Mouse (Mus musculus) right cerebral cortex, postnatal 14 days (tissue): Measurements from ENCODE around the gene Sox15.
"Not testable (repeated sequence)": the region's sequence is repeated elsewhere in the genome, so short reads cannot be mapped to it uniquely, and the experiment has no call there.

Experiments
- DNase-seq: peaks from one replicate; pipeline ENCODE4 v3.0.0; 2022

The Sox15 gene

GRCm38 (mm10) chr11:69655264-69656064 lies at the start of gene Sox15:
Gene Sox15, plus strand, starts transcription at chr11:69655314.
- DNase-seq, result peak; percentile 79

DNA sequence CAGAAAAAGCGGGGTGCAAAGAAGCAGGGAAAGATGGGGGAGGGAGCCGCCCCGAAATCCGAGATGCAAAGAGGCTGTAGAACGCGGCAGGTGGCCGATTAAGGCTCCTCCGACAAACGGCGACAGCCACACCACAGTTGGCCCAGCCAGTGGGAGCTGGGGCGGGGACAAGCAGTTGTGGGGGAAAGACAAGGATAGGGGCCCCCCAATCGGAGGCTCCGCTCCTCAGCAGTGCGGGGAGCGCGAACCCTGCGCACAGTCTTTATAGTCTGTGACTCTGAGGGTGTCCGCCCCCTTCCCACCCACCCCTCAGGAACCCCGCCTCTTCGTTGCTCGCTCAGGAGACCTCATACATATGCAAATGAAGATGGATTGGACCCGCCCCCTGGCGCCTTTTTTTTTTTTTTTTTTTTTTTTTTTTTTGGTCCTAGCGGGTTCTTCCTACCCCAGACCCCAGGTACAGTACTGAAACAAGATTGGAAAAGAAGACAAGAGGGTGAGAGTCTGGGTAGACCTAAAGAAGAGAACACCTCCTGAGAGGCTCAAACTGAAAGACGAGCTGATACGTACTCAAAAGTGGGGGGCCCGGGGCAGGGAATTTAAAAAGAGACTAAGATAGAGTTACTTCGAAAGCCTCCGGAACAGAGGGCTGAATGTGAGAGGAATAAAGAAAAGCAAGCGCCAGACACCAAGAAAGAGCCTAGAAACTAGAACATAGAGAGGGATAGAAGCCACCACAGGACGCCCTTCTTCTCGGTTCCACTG lies 49.2 kb upstream of the Sox15 start, which contains the start of gene Atp1b2:
Gene Atp1b2, minus strand, starts transcription at position 217 of the 765 bp plus-strand sequence.
- peak; percentile 78 for DNase-seq

- no peak for DNase-seq
Measured at GRCm38 (mm10) chr11:69606491-69606795, 48.7 kb upstream of the Sox15 start.

DNA sequence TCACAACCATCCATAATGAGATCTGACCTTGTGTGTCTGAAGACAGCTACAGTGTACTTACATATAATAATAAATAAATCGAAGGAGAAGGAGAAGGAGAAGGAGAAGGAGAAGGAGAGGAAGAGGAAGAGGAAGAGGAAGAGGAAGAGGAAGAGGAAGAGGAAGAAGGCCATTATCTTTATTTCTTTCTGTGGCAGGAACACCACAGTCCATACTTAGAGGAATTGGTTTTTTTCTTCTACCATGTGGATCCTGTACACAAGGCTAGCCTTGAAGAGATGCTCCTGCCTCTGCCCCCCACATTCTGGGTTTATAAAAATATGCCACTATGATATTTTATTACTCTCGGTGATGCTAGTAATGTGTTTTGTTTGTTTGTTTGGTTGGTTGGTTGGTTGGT lies 48.3 kb upstream of the Sox15 start:
- no peak for DNase-seq

DNA sequence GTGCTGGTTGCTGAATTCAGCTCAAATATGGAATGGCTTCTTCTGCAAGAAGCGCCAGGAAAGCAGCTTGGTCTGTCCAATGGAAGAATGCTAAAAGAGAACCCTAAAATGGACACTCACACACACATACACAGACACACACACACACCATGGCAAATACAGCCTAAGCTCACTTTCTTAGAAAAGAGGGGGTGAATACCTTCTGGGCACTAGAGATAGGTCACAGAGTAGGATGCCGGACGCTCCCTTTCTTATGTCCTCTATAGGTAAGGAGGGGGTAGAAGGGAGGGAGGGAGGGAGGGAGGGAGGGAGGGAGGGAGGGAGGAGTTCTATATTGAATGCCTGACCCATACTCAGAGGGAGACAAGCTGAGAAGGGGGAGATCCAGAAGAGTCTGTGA lies 46.6 kb upstream of the Sox15 start:
- DNase-seq, result no peak

DNA sequence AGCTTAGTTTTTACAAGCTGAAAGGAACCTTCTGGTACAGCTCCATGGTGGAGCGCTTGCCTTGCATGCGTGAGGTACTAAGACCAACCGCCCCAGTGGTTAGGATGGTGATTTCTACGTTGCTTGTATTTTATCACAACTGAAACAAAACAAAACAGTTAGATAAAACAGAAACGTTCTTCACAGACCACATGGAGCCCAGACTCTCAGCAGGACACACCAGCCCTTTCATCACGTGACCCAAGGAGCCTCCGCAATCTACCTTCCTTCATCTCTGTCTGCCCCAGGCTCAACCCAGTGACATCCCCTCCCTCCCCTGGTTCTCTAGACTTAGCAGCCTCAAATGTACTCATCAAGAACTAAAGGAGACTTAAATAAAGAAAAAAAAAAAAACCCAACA lies 45.7 kb upstream of the Sox15 start:
- DNase-seq, result no peak

- DNase-seq, result no peak
Measured at GRCm38 (mm10) chr11:69610899-69611298, 44.2 kb upstream of the Sox15 start.

GRCm38 (mm10) chr11:69613553-69614256 lies 41.4 kb upstream of the Sox15 start:
- DNase-seq, result peak; percentile 81

- not testable (repeated sequence) for DNase-seq
Measured at GRCm38 (mm10) chr11:69614257-69614588, 40.9 kb upstream of the Sox15 start.

- DNase-seq, result no peak
Measured at GRCm38 (mm10) chr11:69616781-69617180, 38.3 kb upstream of the Sox15 start.

DNA sequence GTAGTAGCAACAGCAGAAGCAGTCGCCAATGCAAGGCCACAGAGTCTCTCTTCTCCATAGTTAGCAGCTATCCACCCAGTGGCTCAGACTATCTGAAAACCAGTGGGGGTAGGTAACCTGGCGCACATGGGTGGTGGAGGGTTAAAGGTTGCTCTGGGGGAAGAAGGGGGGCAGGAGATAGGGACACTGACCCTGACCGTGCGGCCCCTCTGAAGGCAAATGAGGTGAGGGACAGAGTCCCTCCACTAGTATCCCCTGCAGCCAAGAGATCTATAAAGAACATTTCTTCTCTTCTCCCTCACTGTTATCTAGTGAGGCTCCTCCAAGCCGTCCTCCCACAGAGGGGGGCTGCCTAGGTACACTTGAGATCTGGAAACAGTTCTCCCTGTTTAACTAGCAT lies 37.3 kb upstream of the Sox15 start, which contains the start of gene Shbg:
Gene Shbg, minus strand, starts transcription at position 101 of the 400 bp plus-strand sequence.
- DNase-seq, result no peak

DNA sequence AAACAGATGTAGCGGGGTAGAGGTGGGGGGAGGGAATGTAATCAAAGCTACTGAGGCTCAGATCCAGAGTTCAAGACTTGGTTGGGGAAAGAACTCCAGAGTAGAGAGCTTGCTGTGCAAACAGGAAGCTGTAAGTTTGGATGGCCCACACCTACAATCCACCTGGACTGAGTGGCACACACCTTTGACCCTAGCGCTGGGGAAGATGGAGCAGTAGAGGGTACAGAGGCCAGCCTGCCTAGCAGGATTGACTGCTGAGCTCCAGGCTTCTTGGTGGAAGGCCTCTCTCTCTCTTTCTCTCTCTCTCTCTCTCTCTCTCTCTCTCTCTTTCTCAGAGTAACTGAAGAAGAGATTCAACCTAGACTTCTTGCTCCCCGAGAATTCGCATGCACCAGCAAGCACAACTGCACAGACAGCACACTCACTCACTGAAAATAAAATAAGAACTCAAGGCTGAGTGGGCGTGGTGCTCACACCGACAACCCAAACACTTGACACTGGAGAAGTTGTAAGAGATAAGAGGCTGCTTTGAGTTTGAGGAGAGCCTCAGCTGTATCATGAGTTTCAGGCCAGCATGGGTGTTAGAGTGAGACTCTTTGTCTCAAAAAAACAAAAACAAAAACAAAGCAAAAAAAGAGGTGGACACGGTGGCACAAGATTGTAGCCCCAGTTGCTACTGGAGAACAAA lies 34.6 kb upstream of the Sox15 start:
- DNase-seq, result no peak

DNA sequence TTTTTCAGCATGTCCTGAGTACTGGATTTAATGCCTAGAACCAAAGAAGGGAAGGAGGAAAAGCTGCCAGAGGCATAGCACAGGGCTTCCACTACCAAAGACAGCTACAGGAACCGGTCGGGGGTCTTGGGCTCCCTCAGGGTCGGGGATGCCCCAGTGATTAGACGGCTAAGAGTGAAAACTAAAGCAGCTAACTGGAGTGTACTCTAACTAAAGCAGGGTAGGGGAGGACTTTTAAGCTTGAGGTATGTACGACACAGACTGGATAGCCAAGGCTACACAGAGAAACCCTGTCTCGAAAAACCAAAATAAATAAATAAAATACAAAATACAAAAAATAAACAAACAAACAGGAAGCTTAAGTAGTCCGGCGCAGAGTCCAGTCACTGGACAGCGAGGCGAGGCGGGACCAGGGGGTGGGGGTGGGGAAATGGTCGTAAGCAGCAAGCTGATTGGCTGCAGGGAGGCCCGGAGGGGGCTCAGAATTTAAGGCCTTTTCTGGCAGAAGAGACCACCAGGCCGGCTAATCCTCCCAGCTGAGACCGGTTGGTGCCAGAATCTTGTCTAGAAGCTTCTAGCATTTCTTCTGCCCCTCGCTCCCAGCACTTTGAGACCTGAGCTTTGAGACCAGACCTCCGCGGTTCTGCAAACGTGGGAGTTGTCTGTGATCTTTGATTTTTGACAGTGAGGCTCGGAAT lies 33.4 kb upstream of the Sox15 start, which contains the start of gene Sat2:
Gene Sat2, plus strand, starts transcription at position 454 of the 698 bp plus-strand sequence.
- peak; percentile 44 for DNase-seq

GRCm38 (mm10) chr11:69622406-69622805 lies 32.7 kb upstream of the Sox15 start:
- DNase-seq, result no peak

DNA sequence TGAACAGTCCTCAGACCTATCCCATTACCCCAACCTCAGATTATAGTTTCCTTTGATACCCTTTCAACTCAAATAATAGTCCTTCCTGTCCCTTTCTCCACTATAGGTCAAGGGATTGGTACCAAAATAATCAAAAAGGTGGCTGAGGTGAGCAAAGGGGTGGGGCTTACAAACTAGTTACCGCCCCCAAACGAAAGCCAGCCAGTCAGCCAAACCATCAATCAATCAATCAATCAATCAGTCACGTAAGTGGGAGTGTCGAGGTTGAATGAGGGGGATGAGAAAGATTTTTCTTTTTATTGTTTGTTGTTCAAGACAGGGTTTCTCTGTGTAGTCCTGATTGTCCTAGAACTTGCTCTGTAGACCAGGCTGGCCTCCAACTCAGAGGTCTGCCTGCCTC lies 32.1 kb upstream of the Sox15 start:
- DNase-seq, result no peak

GRCm38 (mm10) chr11:69624339-69624738 lies 30.8 kb upstream of the Sox15 start:
- DNase-seq, result not testable (repeated sequence)

DNA sequence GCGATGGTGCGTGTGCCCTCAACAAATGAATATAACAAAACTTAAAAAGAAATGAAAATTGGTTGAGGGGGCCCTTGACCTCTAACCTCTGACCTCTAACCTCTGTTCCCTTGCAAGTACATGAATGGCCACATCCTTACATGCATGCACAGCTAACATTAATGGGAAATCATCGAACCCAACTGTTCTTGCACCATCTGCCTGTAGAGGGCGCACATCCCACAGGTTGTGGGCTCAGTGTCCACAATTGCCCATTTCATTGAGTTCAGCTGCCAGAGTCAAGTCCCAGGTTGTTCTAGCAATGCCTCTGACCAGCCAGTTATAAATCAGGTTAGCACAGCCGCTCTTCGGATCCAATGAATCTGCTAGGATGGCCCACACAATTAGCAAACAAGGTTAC lies 26.8 kb upstream of the Sox15 start:
- DNase-seq, result peak; percentile 65

DNA sequence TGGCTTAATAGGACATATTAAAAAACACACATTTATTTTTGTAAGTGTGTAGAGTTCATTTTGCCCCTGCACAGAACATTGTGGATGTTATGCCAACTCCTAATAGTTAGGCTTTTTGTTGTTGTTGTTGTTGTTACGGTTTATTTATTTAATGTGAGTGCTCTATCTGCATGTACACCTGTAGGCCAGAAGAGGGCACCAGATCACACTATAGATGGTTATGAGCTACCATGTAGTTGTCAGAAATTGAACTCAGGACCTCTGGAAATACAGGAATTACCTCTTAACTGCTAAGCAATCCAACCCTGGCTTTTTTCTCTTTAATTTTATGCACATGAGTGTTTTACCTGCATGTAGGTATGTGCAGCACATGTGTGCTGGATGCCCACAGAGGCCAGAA lies 25.3 kb upstream of the Sox15 start:
- DNase-seq, result no peak

DNA sequence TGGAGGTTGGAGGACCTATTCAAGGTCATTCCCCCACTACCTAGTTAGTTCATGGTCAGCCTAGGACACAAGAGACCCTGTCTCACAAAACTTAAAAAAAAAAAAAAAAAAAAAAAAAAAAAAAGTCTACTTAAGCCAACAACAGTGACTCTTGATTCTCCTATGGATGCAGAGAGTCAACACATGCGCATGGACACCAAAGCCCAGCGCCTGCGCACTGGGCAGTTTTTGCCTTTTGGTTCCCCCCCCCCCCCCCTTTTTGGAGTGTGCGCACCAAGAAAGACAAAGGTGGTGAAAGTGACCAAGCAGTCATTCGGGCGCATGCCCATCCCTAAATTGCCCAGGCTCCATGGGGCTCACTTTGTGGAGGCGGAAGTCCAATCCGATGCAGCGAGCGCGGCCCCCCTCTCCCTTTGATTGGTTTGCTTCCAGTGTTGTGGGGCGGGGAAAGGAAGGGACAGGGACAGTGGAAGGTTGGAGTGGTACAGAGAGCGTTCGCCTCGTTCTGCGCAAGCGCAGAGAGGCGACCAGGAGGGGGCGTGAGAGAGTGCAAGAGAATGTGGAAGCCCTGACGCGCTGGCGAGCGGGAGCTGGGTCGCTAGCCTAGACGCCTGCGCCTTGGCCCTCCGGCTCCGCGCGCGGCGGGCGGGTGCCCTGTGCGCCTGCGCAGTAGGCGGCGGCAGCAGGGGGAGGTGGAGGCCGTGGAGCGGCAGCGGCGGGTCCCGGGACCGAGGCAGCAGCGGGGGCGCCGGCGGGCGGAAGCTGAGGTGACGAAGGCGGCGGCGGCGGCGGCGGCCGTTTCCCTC lies 22.6 kb upstream of the Sox15 start, which contains the start of gene Fxr2:
Gene Fxr2, plus strand, starts transcription at position 707 of the 806 bp plus-strand sequence.
- DNase-seq, result peak; percentile 100

DNA sequence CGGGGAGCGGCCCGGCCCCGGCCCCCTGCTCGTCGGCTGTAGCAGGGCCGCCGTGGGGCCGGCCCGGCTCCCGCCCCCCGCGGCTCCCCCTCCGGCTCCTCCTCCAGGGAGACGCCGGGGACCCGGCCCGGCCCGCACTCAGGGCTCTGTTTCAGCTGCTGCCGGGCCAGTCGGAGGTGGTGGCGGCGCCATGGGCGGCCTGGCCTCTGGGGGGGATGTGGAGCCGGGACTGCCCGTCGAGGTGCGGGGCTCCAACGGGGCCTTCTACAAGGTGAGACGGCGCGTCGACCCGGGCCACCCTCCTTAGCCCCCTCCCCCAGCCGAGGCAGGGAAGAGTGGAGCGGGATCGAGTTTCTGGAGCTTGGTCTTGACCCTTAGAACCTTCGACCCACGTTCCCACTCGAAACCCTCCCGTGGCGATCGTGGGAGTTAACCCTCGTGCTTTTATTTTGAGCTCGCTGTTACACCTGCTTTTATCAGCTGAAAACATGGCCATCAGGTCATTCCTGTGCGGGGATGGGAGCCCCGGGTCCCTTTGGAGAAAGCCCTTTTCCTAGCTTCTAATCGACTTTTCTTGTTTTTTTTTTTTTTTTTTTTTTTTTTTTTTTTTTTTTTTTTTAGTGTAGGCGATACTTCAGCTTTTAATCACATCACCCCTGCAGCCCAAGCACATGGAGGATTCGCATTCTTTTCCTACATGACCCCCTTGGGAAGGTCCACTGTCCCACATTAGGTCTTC lies 21.8 kb upstream of the Sox15 start:
- no peak for DNase-seq

DNA sequence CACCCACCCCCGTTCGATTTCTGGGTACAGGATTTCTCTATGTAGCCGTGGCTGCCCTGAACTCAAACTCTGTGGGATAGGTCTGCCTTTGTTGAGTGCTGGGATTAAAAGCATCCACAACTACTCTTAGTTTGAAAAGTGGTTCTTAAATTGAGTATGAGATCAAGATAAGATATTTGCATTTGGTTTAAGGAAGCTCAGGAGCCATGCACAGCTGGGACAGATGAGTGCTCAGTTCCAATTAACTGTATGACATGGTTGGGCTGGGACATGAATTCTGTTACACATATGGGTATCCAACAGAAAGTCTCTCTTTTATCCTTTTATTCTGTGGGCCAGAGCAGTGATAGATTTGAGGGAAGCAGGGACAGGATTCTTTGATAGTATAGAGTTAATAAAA lies 19.6 kb upstream of the Sox15 start:
- no peak for DNase-seq
